In genomic region chr2:178264389-178264788, GRCm38 (mm10) we compare ENCODE assay signal across 9 mouse cellular contexts.
A peak's percentile ranks its signal among the peaks of the same experiment; 100 is the strongest.
DNase-seq lines count a peak whose midpoint lies in the region; ATAC-seq and TF ChIP-seq lines count a peak whose summit lies in the region.
"Had no signal": no experiment of that assay in that cellular context is flagged by ENCODE, and none has a peak within 500 bp of the region (broad histone marks: within the 10 kb centered on the region; RNA-seq: fewer than 3 reads in every experiment).

No protein-coding gene starts in this region.

- peak; percentile 90 for ATAC-seq in forebrain, postnatal 0 days
- 0 out of 2 replicates have a peak, but pooled peaks have one; percentile 49 for ATAC-seq in liver, embryonic 13.5 days (ENCODE audit: low read depth)
- peak; percentile 74; the same call in 1 of the 2 replicates for ATAC-seq in neural tube, embryonic 13.5 days (ENCODE audit: low read depth)

- TF ChIP-seq CTCF in MEL (IDR thresholded peaks at IDR 0.05 in 2 of 3, conservative IDR thresholded peaks at IDR 0.05 in 1 of 3; ENCODE audit: control insufficient read depth in 1 of 3, insufficient read depth in 1 of 3, low read depth in 2 of 3, low read length in 3 of 3, poor library complexity in 1 of 3, severe bottlenecking in 1 of 3), result peak; percentile 6 to 31 (median 10); a peak in 2 of 6 replicates
- peak; percentile 94 for TF ChIP-seq CTCF in forebrain, postnatal 0 days (IDR thresholded peaks at IDR 0.05; ENCODE audit: low read depth)

- TF ChIP-seq EP300 in MEL (IDR thresholded peaks at IDR 0.05; ENCODE audit: low read depth in 1 of 2, low read length in 2 of 2), result no peak

- H3K9me3 ChIP-seq in MEL (replicated peaks; ENCODE audit: insufficient read depth, low read length), result no peaks in the 10 kb centered on the region
- no peaks in the 10 kb centered on the region for H3K9me3 ChIP-seq in forebrain, postnatal 0 days (ENCODE audit: low read length)
- H3K9me3 ChIP-seq in liver, embryonic 13.5 days (replicated peaks), result no peaks in the 10 kb centered on the region
- no peaks in the 10 kb centered on the region for H3K9me3 ChIP-seq in neural tube, embryonic 13.5 days
- H3K9me3 ChIP-seq: embryonic facial prominence, embryonic 13.5 days had no signal

- H3K27me3 ChIP-seq in MEL (ENCODE audit: control insufficient read depth in 1 of 2, insufficient read depth in 2 of 2, low read length in 2 of 2), result no peaks in the 10 kb centered on the region
- no peaks in the 10 kb centered on the region for H3K27me3 ChIP-seq in forebrain, postnatal 0 days (ENCODE audit: insufficient read depth, low read length)
- no peaks in the 10 kb centered on the region for H3K27me3 ChIP-seq in liver, embryonic 13.5 days
- no peaks in the 10 kb centered on the region; the same call in 1 of the 2 replicates for H3K27me3 ChIP-seq in neural tube, embryonic 13.5 days

- H3K36me3 ChIP-seq in MEL (ENCODE audit: control insufficient read depth in 1 of 2, insufficient read depth in 2 of 2, low read length in 2 of 2), result no peaks in the 10 kb centered on the region
- peaks cover 9% of the 10 kb centered on the region; the same call in 1 of the 2 replicates for H3K36me3 ChIP-seq in forebrain, postnatal 0 days (ENCODE audit: insufficient read depth)
- no peaks in the 10 kb centered on the region for H3K36me3 ChIP-seq in liver, embryonic 13.5 days
- peaks cover 16% of the 10 kb centered on the region for H3K36me3 ChIP-seq in neural tube, embryonic 13.5 days
- H3K36me3 ChIP-seq: embryonic facial prominence, embryonic 13.5 days had no signal

- no peak overlapping the region for H3K27ac ChIP-seq in MEL (ENCODE audit: control insufficient read depth, low read depth, low read length)
- no peak overlapping the region for H3K27ac ChIP-seq in forebrain, postnatal 0 days (ENCODE audit: low read depth, low read length)
- H3K27ac ChIP-seq in liver, embryonic 13.5 days, result no peak overlapping the region
- H3K27ac ChIP-seq in neural tube, embryonic 13.5 days (replicated peaks), result no peak overlapping the region
- H3K27ac ChIP-seq: embryonic facial prominence, embryonic 13.5 days had no signal

- WGBS in forebrain, postnatal 0 days, result 5% methylated on average over 8 of the region's 8 CpGs
- WGBS in liver, embryonic 13.5 days (ENCODE audit: insufficient replicate concordance), result 6% methylated on average over 8 of the region's 8 CpGs
- WGBS in neural tube, embryonic 13.5 days, result 10% methylated on average over 8 of the region's 8 CpGs

- H3K4me1 ChIP-seq in MEL (ENCODE audit: control insufficient read depth in 1 of 2, insufficient read depth in 2 of 2, low read length in 2 of 2), result no peaks in the 10 kb centered on the region
- H3K4me1 ChIP-seq in forebrain, postnatal 0 days (ENCODE audit: insufficient read depth), result no peaks in the 10 kb centered on the region
- H3K4me1 ChIP-seq in liver, embryonic 13.5 days (replicated peaks), result no peaks in the 10 kb centered on the region
- H3K4me1 ChIP-seq in neural tube, embryonic 13.5 days (replicated peaks), result peaks cover 11% of the 10 kb centered on the region
- H3K4me1 ChIP-seq: embryonic facial prominence, embryonic 13.5 days had no signal

- H3K4me3 ChIP-seq in MEL (ENCODE audit: control insufficient read depth in 1 of 2, insufficient read depth in 1 of 2, low read depth in 2 of 2, low read length in 2 of 2), result no peak overlapping the region
- H3K4me3 ChIP-seq in forebrain, postnatal 0 days (ENCODE audit: low read depth, low read length), result no peak overlapping the region
- no peak overlapping the region for H3K4me3 ChIP-seq in liver, embryonic 13.5 days (replicated peaks)
- H3K4me3 ChIP-seq in neural tube, embryonic 13.5 days, result no peak overlapping the region
- H3K4me3 ChIP-seq: embryonic facial prominence, embryonic 13.5 days had no signal

- peak; percentile 5 for TF ChIP-seq RAD21 in MEL (IDR thresholded peaks at IDR 0.05; ENCODE audit: low read depth, low read length)

- DNase-seq in MEL (ENCODE audit: low read depth, low spot score), result peak; percentile 3
- DNase-seq in cerebellum, adult 11-12 months, result peak; percentile 88
- DNase-seq in forebrain, postnatal 0 days, result peak; percentile 90
- peak; percentile 7 for DNase-seq in heart, postnatal 25 days (ENCODE audit: low spot score)
- DNase-seq in kidney, postnatal 4 days, result peak; percentile 88 to 90
- DNase-seq in liver, embryonic 13.5 days, result peak; percentile 23
- DNase-seq in thymus, postnatal 25 days, result peak; percentile 33

- TF ChIP-seq POLR2A in MEL (IDR thresholded peaks at IDR 0.05; ENCODE audit: control insufficient read depth in 1 of 2, insufficient read depth in 1 of 2, low read depth in 1 of 2, low read length in 2 of 2, poor library complexity in 1 of 2), result no peak

- no peak overlapping the region for H3K4me2 ChIP-seq in forebrain, postnatal 0 days (ENCODE audit: low read depth)
- no peak overlapping the region for H3K4me2 ChIP-seq in liver, embryonic 13.5 days
- no peak overlapping the region for H3K4me2 ChIP-seq in neural tube, embryonic 13.5 days
- H3K4me2 ChIP-seq: embryonic facial prominence, embryonic 13.5 days had no signal

- H3K9ac ChIP-seq in MEL (ENCODE audit: control insufficient read depth, low read depth, low read length, poor library complexity, severe bottlenecking), result no peak overlapping the region
- H3K9ac ChIP-seq in forebrain, postnatal 0 days, result no peak overlapping the region
- no peak overlapping the region for H3K9ac ChIP-seq in liver, embryonic 13.5 days
- H3K9ac ChIP-seq in neural tube, embryonic 13.5 days, result no peak overlapping the region
- H3K9ac ChIP-seq: embryonic facial prominence, embryonic 13.5 days had no signal

- intact Hi-C loops in heart, postnatal 25 days (cut with DNase I), result loop anchor here (1.0 to 2.0 kb wide), 2 partner anchors 127 to 162 kb away; no protein-coding TSS in a partner anchor

- H3K79me2 ChIP-seq in MEL (ENCODE audit: control insufficient read depth, insufficient read depth, low read length, poor library complexity), result no peaks in the 10 kb centered on the region

TF ChIP-seq in MEL, 35 proteins besides CTCF, POLR2A, EP300 and RAD21:
- TF ChIP-seq MEF2A (IDR thresholded peaks at IDR 0.05; ENCODE audit: extremely low read depth, insufficient replicate concordance, low read depth, low read length, poor library complexity, severe bottlenecking) (no peak), SMC3 (IDR thresholded peaks at IDR 0.05; ENCODE audit: low read depth, low read length) (0 out of 2 replicates have a peak, but pooled peaks have one; percentile 13)
TF ChIP-seq in MEL: peak in this region for 1.

Comparison
In these comparisons a context has a peak if more than half of its experiments do, and no peak if none do; other contexts are left out.
1. DNase-seq: peak in every context shown above with its lines; median percentile 90 in forebrain, postnatal 0 days; 89 in kidney, postnatal 4 days; 88 in cerebellum, adult 11-12 months; 33 in thymus, postnatal 25 days; 23 in liver, embryonic 13.5 days; 7 in heart, postnatal 25 days; 3 in MEL.